Mouse (Mus musculus) limb, embryonic 11.5 days (tissue): ENCODE data around the gene Stard13. TPM values are rescaled to one million over a fixed set of nuclear protein-coding genes. Genes with fewer than 3 reads are reported as not detected.

Experiments used
- ATAC-seq: fragments of 200-750 bp; cut with Nextera tagmentation; 2 replicates; pipeline ENCODE4 v1.8.0; 2017; ENCODE audit warnings: low read depth; ENCODE audit not compliant: insufficient number of reproducible peaks, low FRiP score, low TSS enrichment
- DNase-seq: peaks from one replicate; pipeline ENCODE4 v3.0.0-alpha.2; 2015; ENCODE audit warnings: low spot score
- H3K27ac ChIP-seq: fragments of 300-500 bp; sonication (generic); replicated peaks from 2 replicates; pipeline ENCODE4 v1.5.1; 2014; ENCODE audit warnings: low read depth, mild to moderate bottlenecking, low read length
- H3K27me3 ChIP-seq: fragments of 300-500 bp; sonication (generic); 2 replicates; pipeline ENCODE4 v1.6.1; 2014; ENCODE audit warnings: mild to moderate bottlenecking, low read length, mixed read lengths; ENCODE audit not compliant: control insufficient read depth, insufficient read depth
- H3K36me3 ChIP-seq: fragments of 300-500 bp; sonication (generic); 2 replicates; pipeline ENCODE4 v1.6.1; 2014; ENCODE audit warnings: mild to moderate bottlenecking, low read length, moderate library complexity, mixed read lengths; ENCODE audit not compliant: control insufficient read depth, insufficient read depth
- H3K4me1 ChIP-seq: fragments of 300-500 bp; sonication (generic); 2 replicates; pipeline ENCODE4 v1.6.1; 2014; ENCODE audit warnings: low read length, mixed read lengths; ENCODE audit not compliant: control insufficient read depth, insufficient read depth
- H3K4me2 ChIP-seq: fragments of 300-500 bp; sonication (generic); 2 replicates; pipeline ENCODE4 v1.6.1; 2014; ENCODE audit warnings: low read depth, mild to moderate bottlenecking, moderate library complexity; ENCODE audit not compliant: severe bottlenecking
- H3K4me3 ChIP-seq: fragments of 300-500 bp; sonication (generic); 2 replicates; pipeline ENCODE4 v1.5.1; 2014; ENCODE audit warnings: low read depth, low read length
- H3K9ac ChIP-seq: fragments of 300-500 bp; sonication (generic); 2 replicates; pipeline ENCODE4 v1.6.1; 2014; ENCODE audit warnings: mild to moderate bottlenecking, low read length
- H3K9me3 ChIP-seq: fragments of 300-500 bp; sonication (generic); 2 replicates; pipeline ENCODE4 v1.6.1; 2016; ENCODE audit warnings: low read length; ENCODE audit not compliant: control insufficient read depth
- WGBS: fragments of 180-500 bp; shearing (Covaris S2); extraction: QIAGEN DNeasy Blood & Tissue Kit; methylation state at CpG from one replicate; pipeline ENCODE4 v1.1.7; 2014; 5-methylcytosine and 5-hydroxymethylcytosine counted together
- polyA plus RNA-seq: library from polyadenylated mRNA; unstranded; fragments of >200 nt; fragmentation: Nextera tagmentation; extraction: Ambion mirVana; gene quantifications from 2 replicates; pipeline ENCODE4 v1.2.1, GENCODE M21; 2014

Stard13 gene
- polyA plus RNA-seq, 1 experiment from 2014 or later: 3.7 TPM

DNA sequence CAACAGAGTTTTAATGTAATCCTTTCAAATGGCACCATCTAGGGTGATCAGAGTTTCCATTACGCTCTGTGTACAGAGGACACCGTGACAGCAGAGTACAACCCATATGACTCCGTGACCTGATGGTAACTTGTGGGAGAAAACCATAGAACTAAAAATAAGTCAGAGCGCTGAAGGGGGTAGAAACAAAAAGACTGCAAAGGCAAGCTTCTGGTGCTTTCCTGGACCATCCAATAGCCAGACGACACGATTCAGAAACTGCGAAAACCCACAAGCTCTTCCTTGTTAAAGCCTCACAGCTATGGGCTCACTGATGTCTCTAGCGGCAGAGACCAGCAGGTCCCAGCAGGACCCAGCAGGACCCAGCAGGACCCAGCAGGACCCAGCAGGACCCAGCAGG, 18.6 kb upstream of the Stard13 start:
- DNase-seq (no peak), ATAC-seq (no peak)
- WGBS: 68% methylated on average over 8 of the region's 8 CpGs

DNA sequence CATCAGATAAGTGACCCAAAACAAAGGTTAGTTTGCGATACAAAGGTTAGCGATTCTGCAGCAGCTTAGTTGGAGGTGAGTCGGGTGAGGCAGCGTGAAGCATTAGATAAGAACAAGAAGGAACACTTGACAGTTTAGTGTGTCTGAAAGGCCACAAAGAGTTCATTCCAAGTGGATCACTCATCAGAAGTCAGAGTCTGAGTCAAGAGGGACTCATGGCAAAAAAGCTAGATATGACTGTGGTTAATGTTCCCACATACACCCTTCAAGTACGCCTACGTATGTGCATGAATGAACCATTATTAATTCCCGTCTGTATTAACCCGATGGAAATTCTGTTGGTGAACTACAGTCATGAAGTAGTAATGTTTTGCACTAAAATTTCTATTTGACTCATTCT, 18.0 kb upstream of the Stard13 start:
- no peak overlapping the region for H3K4me3 ChIP-seq
- H3K4me2 ChIP-seq: no peak overlapping the region
- 93% methylated on average over 8 of the region's 8 CpGs for WGBS
- no peaks in the 10 kb centered on the region for H3K27me3 ChIP-seq
- no peak overlapping the region for H3K27ac ChIP-seq
- H3K9ac ChIP-seq: no peak overlapping the region
- no peaks in the 10 kb centered on the region for H3K9me3 ChIP-seq
- ATAC-seq: no peak
- no peaks in the 10 kb centered on the region for H3K36me3 ChIP-seq
- DNase-seq: no peak
- 0 out of 2 replicates have a peak, but pooled peaks cover 2% of the 10 kb centered on the region for H3K4me1 ChIP-seq

More for the DNA sequence above, 18.6 kb upstream of the Stard13 start:
- no peak overlapping the region for H3K4me3 ChIP-seq
- H3K9ac ChIP-seq: no peak overlapping the region
- H3K4me2 ChIP-seq: no peak overlapping the region
- H3K27ac ChIP-seq: no peak overlapping the region
- no peaks in the 10 kb centered on the region for H3K36me3 ChIP-seq
- no peaks in the 10 kb centered on the region for H3K9me3 ChIP-seq
- no peaks in the 10 kb centered on the region for H3K4me1 ChIP-seq
- H3K27me3 ChIP-seq: no peaks in the 10 kb centered on the region

DNA sequence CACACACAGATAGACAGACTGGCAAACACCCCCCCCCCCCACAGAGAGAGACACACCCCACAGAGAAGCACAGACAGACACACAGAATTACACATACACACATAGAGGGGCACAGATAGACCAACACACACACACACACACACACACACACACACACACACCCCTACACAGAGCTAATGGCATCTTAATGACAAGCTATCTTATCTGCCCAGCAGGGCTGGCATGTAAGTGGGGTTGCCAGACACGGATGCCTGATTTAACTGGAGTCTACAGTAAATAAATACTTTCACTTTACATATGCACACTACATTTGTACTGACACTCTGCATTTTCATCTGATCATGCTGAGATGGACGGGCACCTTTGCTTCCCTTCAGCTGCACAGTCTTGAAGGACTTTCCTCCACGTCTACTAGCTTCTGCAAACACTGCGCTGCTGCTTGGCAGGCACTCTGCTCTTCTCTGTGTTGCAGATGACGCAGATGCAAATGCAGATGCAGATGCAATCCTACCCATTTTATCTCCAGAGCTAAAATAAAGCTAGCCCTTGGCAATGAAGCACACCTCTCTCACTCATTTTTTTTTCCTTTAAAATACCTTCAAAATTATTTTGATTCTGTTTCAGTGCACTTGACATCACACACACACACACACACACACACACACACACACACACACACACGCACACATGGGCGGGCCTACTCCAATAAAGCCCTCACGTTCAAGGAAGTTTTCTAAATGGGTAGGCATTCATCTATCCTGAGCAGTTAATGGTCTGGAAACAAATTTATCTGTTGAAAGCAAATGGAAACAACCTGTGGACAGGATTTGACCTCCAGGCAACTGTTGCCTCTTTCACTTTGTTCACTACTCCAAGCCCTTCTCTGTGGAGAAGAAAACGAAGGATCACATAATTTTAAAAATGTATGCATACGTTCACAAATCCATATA, 15.3 kb upstream of the Stard13 start:
- Histone ChIP-seq H3K9ac (no peak overlapping the region), H3K4me3 (no peak overlapping the region), H3K4me2 (no peak overlapping the region), H3K4me1 (0 out of 2 replicates have a peak, but pooled peaks cover 3% of the 10 kb centered on the region), H3K27me3 (no peaks in the 10 kb centered on the region), H3K36me3 (no peaks in the 10 kb centered on the region), H3K9me3 (no peaks in the 10 kb centered on the region), H3K27ac (no peak overlapping the region)
- DNase-seq (no peak), ATAC-seq (no peak)
- WGBS: 69% methylated on average over 10 of the region's 10 CpGs

DNA sequence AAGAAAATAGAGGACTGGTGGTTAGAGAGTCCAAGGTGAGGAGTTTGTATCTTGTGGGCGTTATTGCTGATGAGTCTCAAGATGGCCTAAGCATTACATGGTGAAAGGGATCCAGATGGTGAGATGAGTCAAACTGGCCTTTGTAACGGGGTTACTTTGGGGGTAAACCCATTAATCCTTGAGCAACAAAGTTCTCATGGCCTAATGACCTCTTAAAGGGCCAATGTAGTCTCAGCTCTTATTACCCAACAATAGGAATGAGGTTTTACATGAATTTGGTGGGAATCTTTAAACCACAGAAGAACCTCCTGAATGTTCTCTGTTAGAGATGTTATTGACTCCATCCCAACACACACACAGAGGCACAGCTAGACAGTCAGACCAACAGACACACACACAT, 14.4 kb upstream of the Stard13 start:
- WGBS: 47% methylated on average over 2 of the region's 2 CpGs
- ATAC-seq: no peak
- H3K27ac ChIP-seq: no peak overlapping the region

DNA sequence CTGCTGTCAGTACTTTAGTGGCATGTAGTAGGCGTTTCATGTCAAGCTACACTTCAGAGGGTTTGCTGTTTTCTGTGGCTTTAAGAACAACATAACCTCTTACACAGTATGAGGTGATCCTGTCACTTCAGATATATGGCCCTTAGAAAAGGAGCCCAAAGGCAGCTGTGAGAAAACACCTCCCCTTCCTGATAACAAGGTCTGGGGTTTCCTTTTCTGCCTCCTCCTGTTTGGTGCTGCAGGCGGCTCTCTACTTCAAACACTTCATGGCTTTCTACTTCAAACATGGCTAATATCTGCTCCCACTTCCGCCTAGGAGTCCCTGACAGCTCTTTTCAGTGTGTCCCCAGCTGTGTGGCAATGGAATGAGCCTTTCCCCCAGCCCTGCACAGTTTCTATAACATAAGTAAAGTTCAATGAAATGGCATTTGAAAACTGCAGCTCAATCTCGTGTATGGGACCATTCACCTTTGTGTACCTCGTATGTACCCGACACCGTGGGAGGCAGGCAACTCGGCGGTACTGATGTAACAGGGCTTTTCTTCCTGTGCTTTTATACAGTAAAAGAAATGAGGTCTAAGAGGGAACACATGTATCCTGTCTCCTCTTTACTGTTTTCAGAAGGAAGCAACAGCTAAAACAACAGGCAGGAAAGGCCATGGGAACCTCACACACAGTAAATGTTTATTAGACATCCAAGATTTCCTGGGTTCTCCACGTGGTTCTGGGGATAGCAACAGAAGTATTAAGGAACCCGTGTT, 13.7 kb upstream of the Stard13 start:
- Histone ChIP-seq H3K4me3 (no peak overlapping the region), H3K27ac (0 out of 2 replicates have a peak overlapping the region, but pooled peaks have one; percentile 21), H3K27me3 (no peaks in the 10 kb centered on the region), H3K4me2 (no peak overlapping the region), H3K9me3 (no peaks in the 10 kb centered on the region), H3K9ac (no peak overlapping the region; the same call in 1 of the 2 replicates), H3K4me1 (0 out of 2 replicates have a peak, but pooled peaks cover 3% of the 10 kb centered on the region), H3K36me3 (no peaks in the 10 kb centered on the region)
- 41% methylated on average over 11 of the region's 11 CpGs for WGBS
- ATAC-seq (no peak), DNase-seq (no peak)

More for the DNA sequence above, 14.4 kb upstream of the Stard13 start:
- no peak for DNase-seq
- no peaks in the 10 kb centered on the region for H3K36me3 ChIP-seq
- H3K27me3 ChIP-seq: no peaks in the 10 kb centered on the region
- H3K4me1 ChIP-seq: 0 out of 2 replicates have a peak, but pooled peaks cover 3% of the 10 kb centered on the region
- no peaks in the 10 kb centered on the region for H3K9me3 ChIP-seq
- no peak overlapping the region for H3K4me2 ChIP-seq
- H3K4me3 ChIP-seq: no peak overlapping the region
- H3K9ac ChIP-seq: no peak overlapping the region

DNA sequence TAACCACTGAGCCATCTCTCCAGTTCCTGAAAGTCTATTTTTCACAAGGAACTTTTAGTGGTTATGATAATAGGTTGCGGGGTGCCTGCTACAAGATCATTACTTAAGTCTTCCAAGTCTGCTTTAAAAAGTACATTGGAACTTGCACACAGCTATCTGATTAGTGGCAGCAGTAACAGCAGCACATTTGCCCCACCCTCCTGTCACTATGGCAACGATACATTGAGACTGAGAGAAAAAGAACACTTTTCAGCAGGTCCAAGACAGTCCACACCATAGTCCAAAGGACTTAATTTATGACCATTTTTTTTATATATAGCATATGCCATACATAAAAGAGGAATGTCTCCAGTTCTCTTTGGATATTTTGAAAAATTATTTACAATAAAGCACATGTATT, 12.7 kb upstream of the Stard13 start:
- H3K27me3 ChIP-seq: no peaks in the 10 kb centered on the region
- ATAC-seq: no peak
- H3K4me1 ChIP-seq: 0 out of 2 replicates have a peak, but pooled peaks cover 3% of the 10 kb centered on the region
- no peak for DNase-seq
- H3K27ac ChIP-seq: no peak overlapping the region
- WGBS: 90% methylated on average over 2 of the region's 2 CpGs
- H3K9ac ChIP-seq: no peak overlapping the region
- H3K4me2 ChIP-seq: no peak overlapping the region
- H3K9me3 ChIP-seq: no peaks in the 10 kb centered on the region
- no peaks in the 10 kb centered on the region for H3K36me3 ChIP-seq
- H3K4me3 ChIP-seq: no peak overlapping the region

DNA sequence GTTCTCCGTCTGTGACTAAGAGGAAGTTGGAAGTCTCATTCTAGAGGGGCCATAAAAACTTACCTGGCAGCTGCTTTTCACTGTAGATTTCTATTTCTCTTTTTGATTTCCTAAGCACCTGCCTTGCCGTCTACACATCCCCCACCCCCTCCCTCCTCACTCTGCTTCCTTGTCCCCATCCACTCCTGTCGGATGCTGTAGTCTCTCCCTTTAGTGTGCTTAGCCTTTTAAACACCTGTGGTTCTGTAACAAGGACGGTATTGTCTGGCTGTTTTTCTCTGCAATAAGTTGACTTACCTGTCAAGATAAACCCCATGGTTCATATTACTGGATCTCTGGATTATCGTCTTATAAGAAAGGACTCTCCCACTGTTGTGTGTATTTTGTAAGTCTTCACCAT, 11.9 kb upstream of the Stard13 start:
- H3K36me3 ChIP-seq: no peaks in the 10 kb centered on the region
- DNase-seq (no peak), ATAC-seq (no peak)

DNA sequence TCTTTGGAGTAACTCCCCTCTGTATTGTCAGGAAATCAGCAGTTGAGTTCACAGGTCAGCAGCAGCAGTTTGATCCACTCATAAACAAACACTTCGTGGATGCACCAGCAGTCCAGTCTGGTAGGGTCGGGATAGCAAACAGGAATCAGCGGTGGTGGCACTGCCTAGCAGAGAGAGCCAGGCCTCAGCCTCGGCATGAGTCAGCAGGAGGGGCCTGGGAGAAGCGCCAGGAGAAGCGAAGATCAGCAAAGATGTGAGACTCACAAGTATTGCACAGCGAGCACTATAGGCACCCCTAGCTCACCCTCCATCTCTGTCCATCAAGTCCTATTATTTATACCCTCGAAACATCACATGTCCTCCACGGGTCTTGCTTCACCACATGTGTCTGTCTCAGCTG, 5.1 kb upstream of the Stard13 start:
- WGBS: 79% methylated on average over 9 of the region's 9 CpGs
- no peaks in the 10 kb centered on the region for H3K4me1 ChIP-seq
- no peak overlapping the region for H3K4me3 ChIP-seq
- ATAC-seq: 0 out of 2 replicates have a peak, but pooled peaks have one; percentile 26
- H3K4me2 ChIP-seq: no peak overlapping the region
- H3K9ac ChIP-seq: no peak overlapping the region
- H3K9me3 ChIP-seq: no peaks in the 10 kb centered on the region
- H3K36me3 ChIP-seq: no peaks in the 10 kb centered on the region
- no peak for DNase-seq
- H3K27ac ChIP-seq: no peak overlapping the region
- no peaks in the 10 kb centered on the region; the same call in 1 of the 2 replicates for H3K27me3 ChIP-seq

More for the DNA sequence above, 11.9 kb upstream of the Stard13 start:
- H3K4me3 ChIP-seq: no peak overlapping the region
- 0 out of 2 replicates have a peak, but pooled peaks cover 3% of the 10 kb centered on the region for H3K4me1 ChIP-seq
- H3K4me2 ChIP-seq: no peak overlapping the region
- 90% methylated on average over 5 of the region's 5 CpGs for WGBS
- H3K9ac ChIP-seq: no peak overlapping the region
- no peaks in the 10 kb centered on the region for H3K9me3 ChIP-seq
- H3K27ac ChIP-seq: no peak overlapping the region
- H3K27me3 ChIP-seq: no peaks in the 10 kb centered on the region
